Mouse (Mus musculus): ENCODE results near the gene A730015C16Rik. TPM values are rescaled to one million over a fixed set of nuclear protein-coding genes. Genes with fewer than 3 reads are reported as not detected.

Gene A730015C16Rik
- polyA plus RNA-seq, 1 experiment from 2014 or later, result 1.3 TPM

- DNase-seq (ENCODE audit: low spot score), result no peak
- H3K4me1 ChIP-seq, result 0 out of 2 replicates have a peak, but pooled peaks cover 8% of the 10 kb centered on the region
- no peak overlapping the region for H3K27ac ChIP-seq (replicated peaks)
- H3K36me3 ChIP-seq (replicated peaks), result peaks cover 23% of the 10 kb centered on the region
- H3K27me3 ChIP-seq (replicated peaks; ENCODE audit: low read depth, poor library complexity, severe bottlenecking), result no peaks in the 10 kb centered on the region
- no peak overlapping the region for H3K4me3 ChIP-seq
- H3K9me3 ChIP-seq, result no peaks in the 10 kb centered on the region
- WGBS, result 90% methylated on average over 7 of the region's 7 CpGs
Observed at GRCm38 (mm10) chr4:108841920-108842578, 6.4 kb downstream of the A730015C16Rik start.

GRCm38 (mm10) chr4:108838031-108838430 is 10.4 kb downstream of the A730015C16Rik start:
- Histone ChIP-seq H3K27ac (replicated peaks) (no peak overlapping the region), H3K27me3 (replicated peaks; ENCODE audit: low read depth, poor library complexity, severe bottlenecking) (no peaks in the 10 kb centered on the region), H3K9me3 (no peaks in the 10 kb centered on the region), H3K4me1 (peaks cover 18% of the 10 kb centered on the region), H3K4me3 (no peak overlapping the region), H3K36me3 (replicated peaks) (peaks cover 23% of the 10 kb centered on the region)
- 89% methylated on average over 4 of the region's 4 CpGs for WGBS
- no peak for DNase-seq (ENCODE audit: low spot score)

GRCm38 (mm10) chr4:108835496-108835895 is 12.9 kb downstream of the A730015C16Rik start:
- WGBS, result 67% methylated on average over 3 of the region's 3 CpGs
- peak overlapping the region; percentile 97 for H3K4me3 ChIP-seq
- no peaks in the 10 kb centered on the region for H3K27me3 ChIP-seq (replicated peaks; ENCODE audit: low read depth, poor library complexity, severe bottlenecking)
- peaks cover 5% of the 10 kb centered on the region for H3K36me3 ChIP-seq (replicated peaks)
- H3K4me1 ChIP-seq, result peaks cover 29% of the 10 kb centered on the region
- no peaks in the 10 kb centered on the region for H3K9me3 ChIP-seq
- DNase-seq (ENCODE audit: low spot score), result no peak
- H3K27ac ChIP-seq (replicated peaks), result peak overlapping the region; percentile 100

GRCm38 (mm10) chr4:108834971-108835311 is 13.5 kb downstream of the A730015C16Rik start:
- H3K4me1 ChIP-seq, result peaks cover 29% of the 10 kb centered on the region
- H3K36me3 ChIP-seq (replicated peaks), result peaks cover 5% of the 10 kb centered on the region
- H3K27me3 ChIP-seq (replicated peaks; ENCODE audit: low read depth, poor library complexity, severe bottlenecking), result no peaks in the 10 kb centered on the region
- under 1% methylated on average over 15 of the region's 15 CpGs for WGBS
- peak; percentile 18 for DNase-seq (ENCODE audit: low spot score)
- H3K9me3 ChIP-seq, result no peaks in the 10 kb centered on the region
- H3K27ac ChIP-seq (replicated peaks), result peak overlapping the region; percentile 100
- peak overlapping the region; percentile 97 for H3K4me3 ChIP-seq

GRCm38 (mm10) chr4:108834115-108834970 is 14.1 kb downstream of the A730015C16Rik start, which contains the start of gene Txndc12:
Gene Txndc12, plus strand, starts transcription at chr4:108834601.
- peak; percentile 89 for DNase-seq (ENCODE audit: low spot score)
- H3K4me1 ChIP-seq, result peaks cover 29% of the 10 kb centered on the region
- under 1% methylated on average over 34 of the region's 34 CpGs for WGBS

GRCm38 (mm10) chr4:108833828-108834114 is 14.6 kb downstream of the A730015C16Rik start:
- Histone ChIP-seq H3K4me3 (peak overlapping the region; percentile 97), H3K9me3 (no peaks in the 10 kb centered on the region), H3K27me3 (replicated peaks; ENCODE audit: low read depth, poor library complexity, severe bottlenecking) (no peaks in the 10 kb centered on the region), H3K36me3 (replicated peaks) (peaks cover 16% of the 10 kb centered on the region), H3K4me1 (peaks cover 29% of the 10 kb centered on the region), H3K27ac (replicated peaks) (peak overlapping the region; percentile 100)
- DNase-seq (ENCODE audit: low spot score), result no peak
- WGBS, result 0% methylated on average over 6 of the region's 6 CpGs

More at GRCm38 (mm10) chr4:108834115-108834970, 14.1 kb downstream of the A730015C16Rik start, which contains the start of gene Txndc12:
- Histone ChIP-seq H3K9me3 (no peaks in the 10 kb centered on the region), H3K36me3 (replicated peaks) (peaks cover 11% of the 10 kb centered on the region), H3K4me3 (peak within 1 kb of the TSS; percentile 97), H3K27me3 (replicated peaks; ENCODE audit: low read depth, poor library complexity, severe bottlenecking) (no peaks in the 10 kb centered on the region), H3K27ac (replicated peaks) (peak within 1 kb of the TSS; percentile 100)

- peak within 1 kb of the TSS; percentile 100 for H3K27ac ChIP-seq (replicated peaks)
- under 1% methylated on average over 73 of the region's 73 CpGs for WGBS
- peak within 1 kb of the TSS; percentile 97 for H3K4me3 ChIP-seq
- H3K4me1 ChIP-seq, result peaks cover 29% of the 10 kb centered on the region
- no peaks in the 10 kb centered on the region for H3K27me3 ChIP-seq (replicated peaks; ENCODE audit: low read depth, poor library complexity, severe bottlenecking)
- peak; percentile 99 for DNase-seq (ENCODE audit: low spot score)
- no peaks in the 10 kb centered on the region for H3K9me3 ChIP-seq
- H3K36me3 ChIP-seq (replicated peaks), result peaks cover 22% of the 10 kb centered on the region
Observed at GRCm38 (mm10) chr4:108832916-108833827, 15.2 kb downstream of the A730015C16Rik start, which contains the start of gene Btf3l4. Gene Btf3l4, minus strand, starts transcription at chr4:108833614.

- Histone ChIP-seq H3K4me1 (peaks cover 19% of the 10 kb centered on the region), H3K4me3 (no peak overlapping the region), H3K27ac (replicated peaks) (no peak overlapping the region), H3K36me3 (replicated peaks) (peaks cover 46% of the 10 kb centered on the region), H3K27me3 (replicated peaks; ENCODE audit: low read depth, poor library complexity, severe bottlenecking) (no peaks in the 10 kb centered on the region), H3K9me3 (no peaks in the 10 kb centered on the region)
- DNase-seq (ENCODE audit: low spot score), result no peak
- 91% methylated on average over 1 of the region's 1 CpGs for WGBS
Observed at GRCm38 (mm10) chr4:108830698-108831097, 17.7 kb downstream of the A730015C16Rik start.

GRCm38 (mm10) chr4:108826643-108827042 is 21.8 kb downstream of the A730015C16Rik start:
- H3K27ac ChIP-seq (replicated peaks), result no peak overlapping the region
- peaks cover 5% of the 10 kb centered on the region for H3K4me1 ChIP-seq
- peaks cover 87% of the 10 kb centered on the region for H3K36me3 ChIP-seq (replicated peaks)
- WGBS, result 93% methylated on average over 2 of the region's 2 CpGs
- DNase-seq (ENCODE audit: low spot score), result no peak
- no peaks in the 10 kb centered on the region for H3K27me3 ChIP-seq (replicated peaks; ENCODE audit: low read depth, poor library complexity, severe bottlenecking)
- H3K9me3 ChIP-seq, result no peaks in the 10 kb centered on the region
- no peak overlapping the region for H3K4me3 ChIP-seq

- Histone ChIP-seq H3K4me3 (no peak overlapping the region), H3K27me3 (replicated peaks; ENCODE audit: low read depth, poor library complexity, severe bottlenecking) (no peaks in the 10 kb centered on the region), H3K4me1 (no peaks in the 10 kb centered on the region), H3K27ac (replicated peaks) (no peak overlapping the region), H3K36me3 (replicated peaks) (peaks cover 92% of the 10 kb centered on the region), H3K9me3 (no peaks in the 10 kb centered on the region)
- WGBS, result 92% methylated on average over 1 of the region's 1 CpGs
- no peak for DNase-seq (ENCODE audit: low spot score)
Observed at GRCm38 (mm10) chr4:108826096-108826495, 22.3 kb downstream of the A730015C16Rik start.

GRCm38 (mm10) chr4:108825677-108826076 is 22.7 kb downstream of the A730015C16Rik start:
- Histone ChIP-seq H3K36me3 (replicated peaks) (peaks cover 97% of the 10 kb centered on the region), H3K4me1 (no peaks in the 10 kb centered on the region), H3K9me3 (no peaks in the 10 kb centered on the region), H3K4me3 (no peak overlapping the region), H3K27me3 (replicated peaks; ENCODE audit: low read depth, poor library complexity, severe bottlenecking) (no peaks in the 10 kb centered on the region), H3K27ac (replicated peaks) (no peak overlapping the region)
- no peak for DNase-seq (ENCODE audit: low spot score)
- 96% methylated on average over 3 of the region's 3 CpGs for WGBS

GRCm38 (mm10) chr4:108811550-108811949 is 36.9 kb downstream of the A730015C16Rik start:
- no peak for DNase-seq (ENCODE audit: low spot score)
- no peak overlapping the region for H3K27ac ChIP-seq (replicated peaks)
- 76% methylated on average over 6 of the region's 6 CpGs for WGBS
- H3K36me3 ChIP-seq (replicated peaks), result peaks cover 20% of the 10 kb centered on the region
- no peaks in the 10 kb centered on the region for H3K9me3 ChIP-seq
- no peak overlapping the region for H3K4me3 ChIP-seq
- H3K4me1 ChIP-seq, result no peaks in the 10 kb centered on the region
- no peaks in the 10 kb centered on the region for H3K27me3 ChIP-seq (replicated peaks; ENCODE audit: low read depth, poor library complexity, severe bottlenecking)
